Mouse (Mus musculus): ENCODE measurements around the gene Ang2. TPM values are rescaled to one million over a fixed set of nuclear protein-coding genes. Genes with fewer than 3 reads are reported as not detected.

Gene Ang2
- polyA plus RNA-seq, 1 experiment = not detected

GRCm38 (mm10) chr14:51152249-51152870 is 46.6 kb downstream of the Ang2 start:
- H3K9me3 ChIP-seq (ENCODE audit: control insufficient read depth, low read length) = no peaks in the 10 kb centered on the region
- H3K4me3 ChIP-seq (replicated peaks) = no peak overlapping the region
- H3K36me3 ChIP-seq (ENCODE audit: control insufficient read depth) = no peaks in the 10 kb centered on the region; the same call in 1 of the 2 replicates
- peak; percentile 57 for TF ChIP-seq TAL1 (IDR thresholded peaks at IDR 0.05; ENCODE audit: low read length)
- peak; percentile 70 for TF ChIP-seq GATA1 (IDR thresholded peaks at IDR 0.05; ENCODE audit: low read length)
- H3K27me3 ChIP-seq (ENCODE audit: control insufficient read depth) = no peaks in the 10 kb centered on the region
- peaks cover 61% of the 10 kb centered on the region for H3K4me1 ChIP-seq (ENCODE audit: control insufficient read depth)

- peak overlapping the region; percentile 32 for H3K4me3 ChIP-seq (replicated peaks)
- H3K9me3 ChIP-seq (ENCODE audit: control insufficient read depth, low read length) = no peaks in the 10 kb centered on the region
- peaks cover 74% of the 10 kb centered on the region for H3K4me1 ChIP-seq (ENCODE audit: control insufficient read depth)
- no peaks in the 10 kb centered on the region for H3K27me3 ChIP-seq (ENCODE audit: control insufficient read depth)
- TF ChIP-seq TAL1 (IDR thresholded peaks at IDR 0.05; ENCODE audit: low read length) (peak; percentile 58), GATA1 (IDR thresholded peaks at IDR 0.05; ENCODE audit: low read length) (peak; percentile 76)
- H3K36me3 ChIP-seq (ENCODE audit: control insufficient read depth) = peaks cover 3% of the 10 kb centered on the region; the same call in 1 of the 2 replicates
Observed at GRCm38 (mm10) chr14:51150206-51150831, 48.6 kb downstream of the Ang2 start.

- TF ChIP-seq TAL1 (IDR thresholded peaks at IDR 0.05; ENCODE audit: low read length) (no peak), GATA1 (IDR thresholded peaks at IDR 0.05; ENCODE audit: low read length) (peak; percentile 59)
- Histone ChIP-seq H3K36me3 (ENCODE audit: control insufficient read depth) (peaks cover 4% of the 10 kb centered on the region; the same call in 1 of the 2 replicates), H3K27me3 (ENCODE audit: control insufficient read depth) (no peaks in the 10 kb centered on the region), H3K4me1 (ENCODE audit: control insufficient read depth) (peaks cover 85% of the 10 kb centered on the region), H3K9me3 (ENCODE audit: control insufficient read depth, low read length) (no peaks in the 10 kb centered on the region), H3K4me3 (replicated peaks) (peak overlapping the region; percentile 9)
Observed at GRCm38 (mm10) chr14:51149164-51149563, 49.8 kb downstream of the Ang2 start.

GRCm38 (mm10) chr14:51148006-51148405 is 50.9 kb downstream of the Ang2 start:
- no peak overlapping the region for H3K4me3 ChIP-seq (replicated peaks)
- H3K4me1 ChIP-seq (ENCODE audit: control insufficient read depth) = peaks cover 91% of the 10 kb centered on the region
- no peaks in the 10 kb centered on the region for H3K9me3 ChIP-seq (ENCODE audit: control insufficient read depth, low read length)
- no peaks in the 10 kb centered on the region for H3K27me3 ChIP-seq (ENCODE audit: control insufficient read depth)
- peaks cover 4% of the 10 kb centered on the region; the same call in 1 of the 2 replicates for H3K36me3 ChIP-seq (ENCODE audit: control insufficient read depth)
- TF ChIP-seq GATA1 (IDR thresholded peaks at IDR 0.05; ENCODE audit: low read length) = no peak
- no peak for TF ChIP-seq TAL1 (IDR thresholded peaks at IDR 0.05; ENCODE audit: low read length)

- peaks cover 4% of the 10 kb centered on the region; the same call in 1 of the 2 replicates for H3K36me3 ChIP-seq (ENCODE audit: control insufficient read depth)
Observed at GRCm38 (mm10) chr14:51146685-51147084, 52.3 kb downstream of the Ang2 start, which contains the start of gene Rnase1. Gene Rnase1, minus strand, starts transcription at chr14:51146785.

GRCm38 (mm10) chr14:51145521-51145920 is 53.4 kb downstream of the Ang2 start:
- peaks cover 98% of the 10 kb centered on the region for H3K4me1 ChIP-seq (ENCODE audit: control insufficient read depth)
- no peak for TF ChIP-seq GATA1 (IDR thresholded peaks at IDR 0.05; ENCODE audit: low read length)
- no peak for TF ChIP-seq TAL1 (IDR thresholded peaks at IDR 0.05; ENCODE audit: low read length)
- no peak overlapping the region for H3K4me3 ChIP-seq (replicated peaks)
- H3K36me3 ChIP-seq (ENCODE audit: control insufficient read depth) = peaks cover 4% of the 10 kb centered on the region; the same call in 1 of the 2 replicates
- no peaks in the 10 kb centered on the region for H3K27me3 ChIP-seq (ENCODE audit: control insufficient read depth)
- no peaks in the 10 kb centered on the region for H3K9me3 ChIP-seq (ENCODE audit: control insufficient read depth, low read length)

More at GRCm38 (mm10) chr14:51146685-51147084, 52.3 kb downstream of the Ang2 start, which contains the start of gene Rnase1:
- TF ChIP-seq TAL1 (IDR thresholded peaks at IDR 0.05; ENCODE audit: low read length) (no peak), GATA1 (IDR thresholded peaks at IDR 0.05; ENCODE audit: low read length) (no peak)
- peaks cover 93% of the 10 kb centered on the region for H3K4me1 ChIP-seq (ENCODE audit: control insufficient read depth)
- no peaks in the 10 kb centered on the region for H3K9me3 ChIP-seq (ENCODE audit: control insufficient read depth, low read length)
- H3K4me3 ChIP-seq (replicated peaks) = no peak within 1 kb of the TSS
- no peaks in the 10 kb centered on the region for H3K27me3 ChIP-seq (ENCODE audit: control insufficient read depth)

Other genes with a start within 250 kb of the Ang2 start
- gene Pnp2, start 243.2 kb downstream of the Ang2 start, polyA plus RNA-seq (2012) = not detected in 2 replicates
- gene Rnase10, start 191.4 kb downstream of the Ang2 start, polyA plus RNA-seq (2012) = not detected in 2 replicates
- gene Rnase9, start 157.3 kb downstream of the Ang2 start, polyA plus RNA-seq (2012) = not detected in 2 replicates
- gene Rnase11, start 149.0 kb downstream of the Ang2 start, polyA plus RNA-seq (2012) = not detected in 2 replicates
- gene Rnase12, start 141.5 kb downstream of the Ang2 start, polyA plus RNA-seq (2012) = not detected in 2 replicates
- not detected in 2 replicates for gene Olfr750, start 124.7 kb downstream of the Ang2 start, polyA plus RNA-seq (2012)
- 0.03 TPM in 1 of 2 replicates, not detected in the other for gene Rnase4, start 108.1 kb downstream of the Ang2 start, polyA plus RNA-seq (2012)
- gene Ang, start 108.0 kb downstream of the Ang2 start, polyA plus RNA-seq (2012) = not detected in 2 replicates
- not detected in 2 replicates for gene Eddm3b, start 84.7 kb downstream of the Ang2 start, polyA plus RNA-seq (2012)
- 0.09 and 0.10 TPM in 2 replicates for gene Rnase6, start 75.2 kb downstream of the Ang2 start, polyA plus RNA-seq (2012)
- gene Rnase1, start 52.4 kb downstream of the Ang2 start, polyA plus RNA-seq (2012) = not detected in 2 replicates
- gene Rnase2b, start 36.9 kb downstream of the Ang2 start, polyA plus RNA-seq (2012) = not detected in 2 replicates
- not detected in 2 replicates for gene Ear14, start 4.2 kb upstream of the Ang2 start, polyA plus RNA-seq (2012)
- not detected in 2 replicates for gene Rnase2a, start 57.0 kb upstream of the Ang2 start, polyA plus RNA-seq (2012)
- not detected in 2 replicates for gene Gm7247, start 162.6 kb upstream of the Ang2 start, polyA plus RNA-seq (2012)
- not detected in 2 replicates for gene Vmn2r88, start 211.7 kb upstream of the Ang2 start, polyA plus RNA-seq (2012)